Mouse (Mus musculus) neural tube, embryonic 14.5 days (tissue): ENCODE results near the gene Umodl1. TPM values are rescaled to one million over a fixed set of nuclear protein-coding genes. Genes with fewer than 3 reads are reported as not detected.
A peak's percentile ranks its signal among the peaks of the same experiment; 100 is the strongest.

ENCODE experiments used
- ATAC-seq: fragments of 200-750 bp; cut with Nextera tagmentation; 2 replicates; pipeline ENCODE4 v1.8.0; 2017; ENCODE audit warnings: low read depth, mild to moderate bottlenecking, moderate TSS enrichment, moderate library complexity
- H3K27ac ChIP-seq: fragments of 300-500 bp; sonication (generic); 2 replicates; pipeline ENCODE4 v1.5.1; 2014; ENCODE audit warnings: low read depth, mild to moderate bottlenecking, control low read depth, low read length, moderate library complexity, mixed read lengths
- H3K27me3 ChIP-seq: fragments of 300-500 bp; sonication (generic); 2 replicates; pipeline ENCODE4 v1.6.1; 2014; ENCODE audit warnings: low read length; ENCODE audit not compliant: control insufficient read depth, insufficient read depth
- H3K36me3 ChIP-seq: fragments of 300-500 bp; sonication (generic); 2 replicates; pipeline ENCODE4 v1.6.1; 2014; ENCODE audit warnings: low read length, mixed read lengths; ENCODE audit not compliant: control insufficient read depth, insufficient read depth
- H3K4me1 ChIP-seq: fragments of 300-500 bp; sonication (generic); 2 replicates; pipeline ENCODE4 v1.6.1; 2014; ENCODE audit warnings: low read length; ENCODE audit not compliant: control insufficient read depth, insufficient read depth
- H3K4me2 ChIP-seq: fragments of 300-500 bp; sonication (generic); 2 replicates; pipeline ENCODE4 v1.6.1; 2014; ENCODE audit warnings: mild to moderate bottlenecking, low read depth, low read length, control low read depth
- H3K4me3 ChIP-seq: fragments of 300-500 bp; sonication (generic); 2 replicates; pipeline ENCODE4 v1.5.1; 2014; ENCODE audit warnings: low read depth, low read length, control low read depth, mixed read lengths
- H3K9ac ChIP-seq: fragments of 300-500 bp; sonication (generic); replicated peaks from 2 replicates; pipeline ENCODE4 v1.6.1; 2014; ENCODE audit warnings: low read depth, mild to moderate bottlenecking, control low read depth, low read length, mixed read lengths
- H3K9me3 ChIP-seq: fragments of 300-500 bp; sonication (generic); 2 replicates; pipeline ENCODE4 v1.6.1; 2016; ENCODE audit warnings: low read length; ENCODE audit not compliant: control insufficient read depth
- WGBS: fragments of 180-500 bp; shearing (Covaris S2); extraction: QIAGEN DNeasy Blood & Tissue Kit; methylation state at CpG from one replicate; pipeline ENCODE4 v1.1.7; 2014; 5-methylcytosine and 5-hydroxymethylcytosine counted together
- polyA plus RNA-seq: library from polyadenylated mRNA; unstranded; fragments of >200 nt; fragmentation: Nextera tagmentation; extraction: Ambion mirVana; gene quantifications from 2 replicates; pipeline ENCODE4 v1.2.1, GENCODE M21; 2014

Umodl1 gene
- polyA plus RNA-seq, 1 experiment from 2014 or later = not detected

GRCm38 (mm10) chr17:31027723-31028122 is 73.3 kb downstream of the Umodl1 start:
- ATAC-seq = no peak
- WGBS = 93% methylated on average over 6 of the region's 6 CpGs
- no peaks in the 10 kb centered on the region for H3K27me3 ChIP-seq

GRCm38 (mm10) chr17:31028821-31029370 is 74.5 kb downstream of the Umodl1 start:
- Histone ChIP-seq H3K27ac (no peak overlapping the region), H3K9ac (no peak overlapping the region), H3K4me1 (no peaks in the 10 kb centered on the region; the same call in 1 of the 2 replicates), H3K27me3 (no peaks in the 10 kb centered on the region), H3K4me2 (no peak overlapping the region), H3K9me3 (no peaks in the 10 kb centered on the region), H3K4me3 (no peak overlapping the region), H3K36me3 (no peaks in the 10 kb centered on the region)
- no peak for ATAC-seq
- 86% methylated on average over 9 of the region's 9 CpGs for WGBS

More at GRCm38 (mm10) chr17:31027723-31028122, 73.3 kb downstream of the Umodl1 start:
- Histone ChIP-seq H3K4me2 (no peak overlapping the region), H3K4me3 (no peak overlapping the region), H3K27ac (no peak overlapping the region), H3K4me1 (no peaks in the 10 kb centered on the region), H3K9ac (no peak overlapping the region), H3K36me3 (no peaks in the 10 kb centered on the region), H3K9me3 (no peaks in the 10 kb centered on the region)

DNA sequence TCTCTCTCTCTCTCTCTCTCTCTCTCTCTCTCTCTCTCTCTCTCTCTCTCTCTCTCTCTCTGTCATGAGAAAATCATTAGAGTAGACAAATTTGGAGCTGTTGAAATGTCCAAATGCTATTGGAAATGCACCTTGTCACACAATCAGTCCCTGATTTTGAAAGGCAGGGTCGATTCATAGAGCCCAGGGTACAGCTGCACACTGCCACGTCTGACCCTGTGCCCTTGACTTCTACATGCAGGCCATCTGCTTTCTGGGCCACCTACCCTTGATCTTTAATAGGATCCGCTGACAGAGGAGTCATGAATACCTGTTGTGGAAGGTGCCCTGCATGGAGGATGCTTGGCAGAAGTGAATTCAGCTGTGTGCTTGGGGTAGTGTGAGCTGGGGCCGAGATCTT is 75.0 kb downstream of the Umodl1 start:
- Histone ChIP-seq H3K27ac (no peak overlapping the region), H3K9me3 (no peaks in the 10 kb centered on the region), H3K4me1 (no peaks in the 10 kb centered on the region; the same call in 1 of the 2 replicates), H3K4me3 (no peak overlapping the region), H3K9ac (no peak overlapping the region), H3K4me2 (no peak overlapping the region), H3K27me3 (no peaks in the 10 kb centered on the region), H3K36me3 (no peaks in the 10 kb centered on the region)
- WGBS = 88% methylated on average over 4 of the region's 4 CpGs
- ATAC-seq = no peak

GRCm38 (mm10) chr17:31032341-31032740 is 77.9 kb downstream of the Umodl1 start:
- no peaks in the 10 kb centered on the region for H3K36me3 ChIP-seq
- H3K4me2 ChIP-seq = no peak overlapping the region
- H3K4me1 ChIP-seq = no peaks in the 10 kb centered on the region; the same call in 1 of the 2 replicates
- no peak overlapping the region for H3K9ac ChIP-seq
- no peak for ATAC-seq
- no peak overlapping the region for H3K27ac ChIP-seq
- no peaks in the 10 kb centered on the region for H3K27me3 ChIP-seq
- H3K4me3 ChIP-seq = no peak overlapping the region
- H3K9me3 ChIP-seq = no peaks in the 10 kb centered on the region
- 95% methylated on average over 4 of the region's 4 CpGs for WGBS

- no peaks in the 10 kb centered on the region for H3K27me3 ChIP-seq
- H3K4me2 ChIP-seq = no peak overlapping the region
- no peak overlapping the region for H3K27ac ChIP-seq
- ATAC-seq = no peak
- H3K4me1 ChIP-seq = no peaks in the 10 kb centered on the region; the same call in 1 of the 2 replicates
- H3K36me3 ChIP-seq = no peaks in the 10 kb centered on the region
- no peaks in the 10 kb centered on the region for H3K9me3 ChIP-seq
- no peak overlapping the region for H3K9ac ChIP-seq
- no peak overlapping the region for H3K4me3 ChIP-seq
- WGBS = 71% methylated on average over 2 of the region's 2 CpGs
Measured at GRCm38 (mm10) chr17:31033251-31033650, 78.8 kb downstream of the Umodl1 start.

GRCm38 (mm10) chr17:31034165-31034564 is 79.7 kb downstream of the Umodl1 start:
- H3K9ac ChIP-seq = no peak overlapping the region
- no peaks in the 10 kb centered on the region; the same call in 1 of the 2 replicates for H3K4me1 ChIP-seq
- H3K9me3 ChIP-seq = no peaks in the 10 kb centered on the region
- H3K27me3 ChIP-seq = no peaks in the 10 kb centered on the region
- no peak overlapping the region for H3K4me3 ChIP-seq
- ATAC-seq = no peak
- 53% methylated on average over 5 of the region's 5 CpGs for WGBS
- no peak overlapping the region for H3K27ac ChIP-seq
- H3K36me3 ChIP-seq = no peaks in the 10 kb centered on the region
- no peak overlapping the region for H3K4me2 ChIP-seq

GRCm38 (mm10) chr17:31034674-31035356 is 80.4 kb downstream of the Umodl1 start:
- no peak for ATAC-seq
- WGBS = 91% methylated on average over 9 of the region's 9 CpGs

GRCm38 (mm10) chr17:31036168-31036876 is 81.9 kb downstream of the Umodl1 start:
- Histone ChIP-seq H3K9me3 (no peaks in the 10 kb centered on the region), H3K36me3 (no peaks in the 10 kb centered on the region), H3K9ac (no peak overlapping the region), H3K4me3 (no peak overlapping the region), H3K4me2 (no peak overlapping the region), H3K4me1 (no peaks in the 10 kb centered on the region; the same call in 1 of the 2 replicates), H3K27me3 (no peaks in the 10 kb centered on the region), H3K27ac (no peak overlapping the region)
- ATAC-seq = peak; percentile 44; the same call in 1 of the 2 replicates
- WGBS = 59% methylated on average over 22 of the region's 22 CpGs

More at GRCm38 (mm10) chr17:31034674-31035356, 80.4 kb downstream of the Umodl1 start:
- no peak overlapping the region for H3K9ac ChIP-seq
- no peaks in the 10 kb centered on the region; the same call in 1 of the 2 replicates for H3K4me1 ChIP-seq
- H3K4me3 ChIP-seq = no peak overlapping the region
- no peak overlapping the region for H3K4me2 ChIP-seq
- H3K27me3 ChIP-seq = no peaks in the 10 kb centered on the region
- H3K36me3 ChIP-seq = no peaks in the 10 kb centered on the region
- no peak overlapping the region for H3K27ac ChIP-seq
- no peaks in the 10 kb centered on the region for H3K9me3 ChIP-seq

GRCm38 (mm10) chr17:31037331-31037730 is 82.9 kb downstream of the Umodl1 start:
- ATAC-seq = no peak
- Histone ChIP-seq H3K4me1 (no peaks in the 10 kb centered on the region; the same call in 1 of the 2 replicates), H3K27ac (no peak overlapping the region), H3K4me2 (no peak overlapping the region), H3K9ac (no peak overlapping the region), H3K4me3 (no peak overlapping the region), H3K27me3 (no peaks in the 10 kb centered on the region), H3K36me3 (no peaks in the 10 kb centered on the region), H3K9me3 (no peaks in the 10 kb centered on the region)
- WGBS = 84% methylated on average over 8 of the region's 8 CpGs
